Mouse (Mus musculus): ENCODE measurements at regions not wholly inside any gene's neighbourhood (a gene's known extent, or its start where the extent isn't known, plus 50 kb on each side); places are given as distances from the start of the nearest gene placed in this dataset.

GRCm38 (mm10) chr16:50095858-50096551 lies 295.7 kb downstream of the Cd47 start:
- DNase-seq = no peak

- DNase-seq = no peak
These were observed 296.2 kb downstream of the Cd47 start for GRCm38 (mm10) chr16:50096563-50096962.

- no peak for DNase-seq
These were observed 303.0 kb downstream of the Cd47 start for GRCm38 (mm10) chr16:50103340-50103739.

GRCm38 (mm10) chr16:50118150-50118549 lies 314.0 kb downstream of the Bbx start:
- no peak for DNase-seq

GRCm38 (mm10) chr16:50122460-50122859 lies 309.7 kb downstream of the Bbx start:
- no peak for DNase-seq

- DNase-seq = no peak
These were observed 307.5 kb downstream of the Bbx start for GRCm38 (mm10) chr16:50124646-50125045.

- no peak for DNase-seq
These were observed 306.6 kb downstream of the Bbx start for GRCm38 (mm10) chr16:50125564-50125963.

- DNase-seq = no peak
These were observed 300.8 kb downstream of the Bbx start for GRCm38 (mm10) chr16:50131406-50131805.

Measured in right cerebral cortex, postnatal 25 days (tissue).